Mouse (Mus musculus) kidney, embryonic 15.5 days (tissue): Measurements from ENCODE around the gene Agpat1. TPM values are rescaled to one million over a fixed set of nuclear protein-coding genes. Genes with fewer than 3 reads are reported as not detected.
A peak's percentile ranks its signal among the peaks of the same experiment; 100 is the strongest.

ENCODE experiments used
- ATAC-seq: fragments of 200-750 bp; cut with Nextera tagmentation; replicated peaks from 2 replicates; pipeline ENCODE4 v1.8.0; 2017; ENCODE audit warnings: moderate TSS enrichment; ENCODE audit not compliant: low FRiP score
- H3K27ac ChIP-seq: fragments of 300-500 bp; sonication (generic); 2 replicates; pipeline ENCODE4 v1.5.1; 2015; ENCODE audit warnings: mild to moderate bottlenecking, inconsistent platforms
- H3K27me3 ChIP-seq: fragments of 300-500 bp; sonication (generic); 2 replicates; pipeline ENCODE4 v1.6.1; 2015; ENCODE audit warnings: inconsistent platforms
- H3K36me3 ChIP-seq: fragments of 300-500 bp; sonication (generic); 2 replicates; pipeline ENCODE4 v1.6.1; 2015; ENCODE audit warnings: inconsistent platforms
- H3K4me1 ChIP-seq: fragments of 300-500 bp; sonication (generic); 2 replicates; pipeline ENCODE4 v1.6.1; 2015; ENCODE audit warnings: inconsistent platforms
- H3K4me2 ChIP-seq: fragments of 300-500 bp; sonication (generic); 2 replicates; pipeline ENCODE4 v1.6.1; 2015; ENCODE audit warnings: moderate library complexity, mild to moderate bottlenecking, inconsistent platforms
- H3K4me3 ChIP-seq: fragments of 300-500 bp; sonication (generic); replicated peaks from 2 replicates; pipeline ENCODE4 v1.5.1; 2015; ENCODE audit warnings: mild to moderate bottlenecking, inconsistent platforms
- H3K9ac ChIP-seq: fragments of 300-500 bp; sonication (generic); 2 replicates; pipeline ENCODE4 v1.6.1; 2015; ENCODE audit warnings: mild to moderate bottlenecking, inconsistent platforms
- H3K9me3 ChIP-seq: fragments of 300-500 bp; sonication (generic); replicated peaks from 2 replicates; pipeline ENCODE4 v1.6.1; 2016; ENCODE audit warnings: inconsistent platforms
- WGBS: fragments of 180-500 bp; shearing (Covaris S2); methylation state at CpG from one replicate; pipeline ENCODE4 v1.1.7; 2015; ENCODE audit warnings: mixed read lengths; 5-methylcytosine and 5-hydroxymethylcytosine counted together
- polyA plus RNA-seq: library from polyadenylated mRNA; unstranded; fragments of >200 nt; fragmentation: Nextera tagmentation; extraction: Ambion mirVana; gene quantifications from 2 replicates; pipeline ENCODE4 v1.2.1, GENCODE M21; 2015

Gene Agpat1
- polyA plus RNA-seq, 1 experiment from 2014 or later: 72.2 TPM

DNA sequence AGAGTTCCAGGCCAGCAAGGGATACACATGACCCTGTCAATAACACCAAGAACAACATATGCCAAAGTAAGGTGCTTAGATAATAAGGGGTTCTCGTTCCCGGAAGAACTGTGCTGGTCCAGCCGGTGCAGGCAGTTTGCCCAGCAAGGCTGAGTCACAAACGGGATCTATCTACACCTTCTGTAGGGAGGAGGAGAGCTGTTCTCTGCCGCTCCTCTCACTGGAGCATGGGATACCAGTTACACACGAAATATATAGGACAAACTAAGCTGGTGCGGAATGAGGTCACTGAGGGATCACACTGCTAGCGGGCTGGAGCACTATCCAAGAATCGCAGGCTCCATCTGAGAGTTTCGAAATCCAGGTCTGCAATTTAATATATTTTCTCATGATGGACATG lies 39.9 kb downstream of the Agpat1 start:
- 81% methylated on average over 10 of the region's 10 CpGs for WGBS
- no peaks in the 10 kb centered on the region for H3K27me3 ChIP-seq

DNA sequence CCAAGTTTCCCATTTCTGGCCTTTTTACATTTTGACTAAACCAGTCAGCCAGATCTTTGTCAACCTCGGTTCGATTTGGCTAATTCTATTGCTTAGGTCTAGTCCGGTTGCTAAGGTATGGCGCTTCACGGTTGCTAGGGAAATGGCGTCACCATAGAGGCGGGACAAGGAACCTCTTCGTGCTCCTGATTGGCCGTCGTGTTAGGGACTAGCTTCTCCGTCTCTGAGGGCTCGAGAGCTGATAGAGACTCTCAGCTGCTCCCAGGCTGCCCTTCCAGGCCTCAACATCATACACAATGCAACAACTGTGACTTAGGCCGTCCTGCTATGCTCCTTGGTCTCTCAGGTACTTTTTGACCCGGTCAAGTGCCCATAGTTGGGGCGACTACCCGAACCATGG lies 40.5 kb downstream of the Agpat1 start, which contains the start of gene Fkbpl:
Gene Fkbpl (plus strand): TSS at position 157 of the 400 bp plus-strand sequence.
- ATAC-seq: peak; percentile 74
- WGBS: under 1% methylated on average over 16 of the region's 16 CpGs

More for the DNA sequence above, 39.9 kb downstream of the Agpat1 start:
- Histone ChIP-seq H3K4me3 (no peak overlapping the region), H3K27ac (no peak overlapping the region), H3K9me3 (no peaks in the 10 kb centered on the region), H3K9ac (no peak overlapping the region), H3K4me2 (no peak overlapping the region), H3K4me1 (peaks cover 49% of the 10 kb centered on the region), H3K36me3 (peaks cover 2% of the 10 kb centered on the region)
- no peak for ATAC-seq

DNA sequence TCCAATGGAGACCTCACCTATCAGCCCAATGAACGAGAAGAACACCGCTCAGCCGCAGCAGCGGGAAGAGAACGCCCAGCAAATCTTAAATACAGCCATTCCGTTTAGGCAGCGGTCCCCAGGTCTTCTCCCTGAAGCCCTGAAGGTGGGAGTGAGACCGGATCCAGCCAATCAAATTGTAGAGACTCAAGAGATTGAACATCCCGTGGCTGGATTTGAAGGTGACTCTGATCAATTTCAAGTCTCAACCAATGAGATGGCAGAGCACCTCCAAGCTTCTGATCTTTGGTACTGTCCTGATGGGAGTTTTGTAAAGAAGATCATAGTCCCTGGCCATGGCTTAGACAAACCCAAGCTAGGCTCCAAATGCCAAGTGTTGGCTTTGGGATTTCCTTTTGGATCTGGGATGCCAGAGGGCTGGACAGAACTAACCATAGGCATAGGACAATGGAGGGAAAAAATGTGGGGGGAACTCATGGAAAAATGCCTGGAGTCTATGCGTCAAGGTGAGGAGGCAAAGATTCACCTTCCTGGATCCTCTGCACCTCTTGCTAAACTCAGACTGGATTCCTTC lies 41.3 kb downstream of the Agpat1 start:
- no peak for ATAC-seq
- Histone ChIP-seq H3K9ac (peak overlapping the region; percentile 63), H3K4me2 (peak overlapping the region; percentile 73), H3K9me3 (no peaks in the 10 kb centered on the region), H3K4me3 (peak overlapping the region; percentile 59), H3K36me3 (peaks cover 16% of the 10 kb centered on the region), H3K27me3 (no peaks in the 10 kb centered on the region), H3K4me1 (peaks cover 51% of the 10 kb centered on the region), H3K27ac (peak overlapping the region; percentile 75; the same call in 1 of the 2 replicates)
- WGBS: 42% methylated on average over 10 of the region's 10 CpGs

More for the DNA sequence above, 40.5 kb downstream of the Agpat1 start, which contains the start of gene Fkbpl:
- Histone ChIP-seq H3K4me1 (peaks cover 51% of the 10 kb centered on the region), H3K4me3 (peak within 1 kb of the TSS; percentile 59), H3K9ac (peak within 1 kb of the TSS; percentile 63), H3K27ac (peak within 1 kb of the TSS; percentile 75), H3K36me3 (peaks cover 8% of the 10 kb centered on the region), H3K27me3 (no peaks in the 10 kb centered on the region), H3K9me3 (no peaks in the 10 kb centered on the region), H3K4me2 (peak within 1 kb of the TSS; percentile 73)

DNA sequence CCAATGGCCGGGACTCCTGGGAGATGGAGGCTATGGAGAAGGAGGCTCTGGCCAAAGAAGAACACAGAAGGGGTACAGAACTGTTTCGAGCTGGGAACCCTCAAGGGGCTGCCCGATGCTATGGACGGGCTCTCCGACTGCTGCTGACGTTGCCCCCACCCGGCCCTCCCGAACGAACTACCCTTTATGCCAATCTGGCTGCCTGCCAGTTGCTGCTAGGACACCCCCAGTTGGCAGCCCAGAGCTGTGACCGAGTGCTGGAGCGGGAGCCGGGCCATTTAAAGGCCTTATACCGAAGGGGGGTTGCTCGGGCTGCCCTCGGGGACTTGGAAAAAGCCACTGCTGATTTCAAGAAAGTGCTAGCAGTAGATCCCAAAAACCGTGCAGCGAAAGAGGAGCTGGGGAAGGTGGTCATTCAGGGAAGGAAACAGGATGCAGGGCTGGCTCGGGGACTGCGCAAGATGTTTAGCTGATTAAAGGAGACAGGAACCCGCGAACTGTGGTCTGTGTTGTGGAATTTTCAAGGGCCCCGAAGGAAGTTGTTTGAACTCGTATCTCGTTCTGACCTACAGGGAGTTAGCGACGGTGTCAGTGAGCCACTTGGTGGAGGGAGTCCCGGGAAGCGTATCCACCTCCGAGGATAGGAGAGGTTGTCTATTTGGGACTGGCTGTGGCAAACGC lies 41.9 kb downstream of the Agpat1 start:
- H3K36me3 ChIP-seq: peaks cover 22% of the 10 kb centered on the region
- H3K4me1 ChIP-seq: peaks cover 47% of the 10 kb centered on the region
- ATAC-seq: no peak
- peak overlapping the region; percentile 0; the same call in 1 of the 2 replicates for H3K27ac ChIP-seq
- 90% methylated on average over 30 of the region's 30 CpGs for WGBS
- H3K4me2 ChIP-seq: peak overlapping the region; percentile 73
- H3K27me3 ChIP-seq: no peaks in the 10 kb centered on the region
- H3K9ac ChIP-seq: no peak overlapping the region
- no peaks in the 10 kb centered on the region for H3K9me3 ChIP-seq
- H3K4me3 ChIP-seq: peak overlapping the region; percentile 85; the same call in 1 of the 2 replicates

DNA sequence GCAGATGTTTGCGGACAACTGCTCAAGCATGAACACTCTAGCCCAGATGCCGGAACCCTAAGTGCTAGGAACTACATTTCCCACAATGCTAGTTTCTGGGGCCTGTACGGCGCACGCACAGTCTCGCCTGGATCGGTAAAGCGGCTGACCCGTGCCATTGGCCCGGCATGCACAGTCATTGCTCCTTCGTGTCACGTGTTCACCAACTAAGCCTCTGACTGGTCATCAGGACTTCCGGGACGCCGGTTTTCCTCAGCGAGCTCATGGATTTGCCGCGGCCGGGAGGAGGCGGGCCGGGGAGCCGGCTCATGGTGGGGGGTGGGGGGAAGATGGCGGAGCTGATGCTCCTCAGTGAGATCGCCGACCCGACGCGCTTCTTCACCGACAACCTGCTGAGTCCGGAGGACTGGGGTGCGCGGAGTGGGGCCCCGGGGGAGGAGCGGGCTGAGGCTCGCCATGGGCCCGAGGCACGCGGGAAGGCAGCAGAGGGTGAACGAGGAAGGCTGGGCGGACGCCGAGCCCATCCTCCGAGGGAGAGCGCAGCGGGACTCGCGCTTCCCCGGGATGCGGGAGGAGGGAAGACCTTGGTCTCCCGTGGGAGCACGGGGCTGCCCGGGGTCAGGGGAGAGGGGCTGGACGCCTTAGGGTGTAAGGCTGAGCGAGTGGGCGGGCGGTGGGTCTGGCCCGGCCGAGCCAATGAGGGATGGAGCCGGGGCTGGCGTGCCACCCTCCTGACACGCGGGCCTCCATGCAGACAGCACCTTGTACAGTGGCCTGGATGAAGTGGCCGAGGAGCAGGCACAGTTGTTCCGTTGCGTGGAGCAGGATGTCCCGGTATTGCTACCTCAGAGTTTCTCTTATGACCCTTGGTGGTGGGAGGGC lies 43.1 kb downstream of the Agpat1 start, which contains the start of gene Atf6b:
Gene Atf6b (plus strand): TSS at position 241 of the 882 bp plus-strand sequence.
- Histone ChIP-seq H3K27ac (peak within 1 kb of the TSS; percentile 70), H3K27me3 (no peaks in the 10 kb centered on the region), H3K36me3 (peaks cover 33% of the 10 kb centered on the region), H3K4me2 (peak within 1 kb of the TSS; percentile 84), H3K4me1 (peaks cover 41% of the 10 kb centered on the region), H3K9ac (peak within 1 kb of the TSS; percentile 84), H3K4me3 (peak within 1 kb of the TSS; percentile 85), H3K9me3 (no peaks in the 10 kb centered on the region)
- ATAC-seq: peak; percentile 97
- under 1% methylated on average over 66 of the region's 66 CpGs for WGBS

DNA sequence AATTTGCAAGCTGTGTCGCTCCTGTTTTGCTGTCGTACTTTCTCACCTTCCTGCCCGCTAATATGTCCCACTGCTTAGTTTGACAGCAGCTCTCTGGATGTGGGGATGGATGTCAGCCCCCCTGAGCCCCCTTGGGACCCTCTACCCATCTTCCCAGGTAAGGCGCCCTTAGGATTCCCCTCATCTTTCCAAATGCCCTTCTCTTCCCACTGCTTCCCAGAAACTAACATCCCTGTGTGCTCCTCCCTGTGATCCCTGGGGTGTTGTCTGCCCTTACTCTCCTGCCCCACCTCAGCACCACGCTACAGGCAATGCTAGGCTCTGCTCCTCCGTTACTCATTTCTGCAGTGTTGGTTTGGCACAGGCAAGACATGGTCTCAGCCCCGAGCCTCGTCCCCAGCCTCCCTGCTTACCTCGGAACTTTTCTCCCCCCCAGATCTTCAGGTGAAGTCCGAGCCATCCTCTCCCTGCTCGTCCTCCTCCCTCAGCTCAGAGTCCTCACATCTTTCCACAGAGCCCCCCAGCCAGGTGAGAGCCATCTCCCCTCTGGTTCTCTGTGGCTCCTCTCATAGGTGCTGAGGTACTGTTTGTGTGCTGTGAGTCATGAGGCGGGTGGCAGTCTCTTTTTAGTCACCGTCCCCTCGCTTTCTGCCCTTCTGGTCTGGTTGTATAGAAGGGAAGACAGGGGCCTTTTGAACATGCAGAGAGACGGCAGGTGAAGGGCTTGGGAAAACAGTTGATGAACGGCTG lies 44.3 kb downstream of the Agpat1 start:
- Histone ChIP-seq H3K4me2 (peak overlapping the region; percentile 84), H3K9me3 (no peaks in the 10 kb centered on the region), H3K9ac (peak overlapping the region; percentile 84; the same call in 1 of the 2 replicates), H3K4me3 (peak overlapping the region; percentile 85), H3K27me3 (no peaks in the 10 kb centered on the region), H3K4me1 (peaks cover 41% of the 10 kb centered on the region), H3K27ac (no peak overlapping the region), H3K36me3 (peaks cover 44% of the 10 kb centered on the region)
- WGBS: 76% methylated on average over 16 of the region's 16 CpGs
- ATAC-seq: no peak

DNA sequence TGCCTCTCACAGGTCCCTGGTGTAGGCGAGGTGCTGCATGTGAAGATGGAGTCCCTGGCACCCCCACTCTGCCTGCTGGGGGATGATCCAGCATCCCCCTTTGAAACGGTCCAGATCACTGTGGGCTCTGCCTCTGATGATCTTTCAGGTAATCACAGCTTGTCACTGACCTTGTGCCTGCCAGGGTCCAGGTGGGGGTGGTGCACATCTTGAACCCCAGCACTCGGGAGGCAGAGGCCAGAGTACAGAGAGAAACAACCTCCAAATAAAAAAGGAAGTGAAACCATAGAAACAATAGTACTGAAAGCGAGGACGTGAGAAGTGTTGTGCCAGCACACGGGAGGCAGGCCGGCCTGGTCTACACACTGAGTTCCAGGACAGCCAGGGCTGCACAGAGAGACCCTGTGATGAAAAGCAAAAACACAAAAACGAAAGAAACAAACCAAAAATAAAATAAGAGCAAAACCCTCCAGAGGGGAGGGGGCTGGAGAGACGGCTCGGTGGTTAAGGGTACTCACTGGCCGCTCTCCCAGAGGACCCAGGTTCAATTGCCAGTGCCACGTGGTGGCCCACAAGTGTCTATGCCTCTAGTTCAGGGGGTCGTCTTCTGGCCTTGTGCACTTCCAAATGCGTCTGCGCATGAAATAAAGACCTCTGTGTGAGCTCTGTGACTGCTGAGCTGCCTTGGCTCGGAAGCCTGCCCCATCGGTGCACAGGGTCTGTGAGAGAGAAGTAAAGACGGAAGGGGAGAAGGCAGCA lies 45.2 kb downstream of the Agpat1 start:
- H3K4me3 ChIP-seq: no peak overlapping the region
- H3K27ac ChIP-seq: no peak overlapping the region
- peaks cover 40% of the 10 kb centered on the region for H3K4me1 ChIP-seq
- H3K9me3 ChIP-seq: no peaks in the 10 kb centered on the region
- H3K36me3 ChIP-seq: peaks cover 54% of the 10 kb centered on the region
- no peaks in the 10 kb centered on the region for H3K27me3 ChIP-seq
- no peak for ATAC-seq
- WGBS: 91% methylated on average over 18 of the region's 18 CpGs
- no peak overlapping the region for H3K4me2 ChIP-seq
- no peak overlapping the region for H3K9ac ChIP-seq

DNA sequence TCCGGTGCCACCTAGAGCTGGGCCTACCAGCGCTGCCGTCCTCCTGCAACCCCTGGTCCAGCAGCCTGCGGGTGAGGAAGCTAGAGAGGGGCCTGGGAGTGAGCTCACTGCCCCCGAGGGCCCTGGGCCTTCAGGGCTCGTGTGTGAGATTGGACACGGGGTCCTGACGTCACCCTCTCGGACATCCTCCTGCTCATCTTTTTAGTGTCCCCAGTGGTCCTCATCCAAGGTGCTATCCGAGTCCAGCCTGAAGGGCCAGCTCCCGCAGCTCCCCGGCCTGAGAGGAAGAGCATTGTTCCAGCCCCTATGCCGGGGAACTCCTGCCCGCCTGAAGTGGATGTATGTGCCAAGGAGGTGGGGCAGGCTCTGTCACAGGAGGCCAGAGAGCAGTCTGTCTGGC lies 46.7 kb downstream of the Agpat1 start:
- no peak for ATAC-seq
- peaks cover 59% of the 10 kb centered on the region for H3K36me3 ChIP-seq

DNA sequence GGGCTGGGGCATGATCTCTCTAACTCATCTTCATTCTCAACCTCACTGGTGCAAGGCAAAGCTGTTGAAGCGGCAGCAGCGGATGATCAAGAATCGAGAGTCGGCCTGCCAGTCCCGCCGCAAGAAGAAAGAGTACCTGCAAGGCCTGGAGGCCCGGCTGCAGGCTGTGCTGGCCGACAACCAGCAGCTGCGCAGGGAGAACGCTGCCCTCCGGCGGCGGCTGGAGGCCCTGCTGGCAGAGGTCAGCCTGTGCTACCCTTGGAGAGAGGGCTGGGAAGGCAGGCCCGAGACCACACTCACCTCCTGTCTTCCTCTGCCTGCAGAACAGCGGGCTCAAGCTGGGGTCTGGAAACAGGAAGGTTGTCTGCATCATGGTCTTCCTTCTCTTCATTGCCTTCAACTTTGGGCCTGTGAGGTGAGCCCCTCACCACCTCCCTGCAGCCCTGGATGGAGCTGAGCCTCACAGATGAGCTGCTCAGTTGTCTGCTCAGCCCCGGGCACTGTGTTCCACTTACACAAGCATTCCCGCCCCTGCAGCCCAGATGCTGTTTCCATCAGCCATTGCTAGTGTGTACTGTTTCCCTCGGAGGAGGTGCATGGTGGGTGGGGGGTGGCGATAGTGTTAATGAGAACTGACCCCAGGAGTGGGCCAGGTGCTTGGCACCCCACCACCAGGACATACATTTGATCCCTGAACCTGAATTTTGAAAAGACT lies 47.6 kb downstream of the Agpat1 start:
- Histone ChIP-seq H3K27ac (no peak overlapping the region), H3K4me3 (no peak overlapping the region), H3K4me1 (peaks cover 44% of the 10 kb centered on the region), H3K9me3 (no peaks in the 10 kb centered on the region), H3K4me2 (no peak overlapping the region), H3K36me3 (peaks cover 59% of the 10 kb centered on the region), H3K9ac (no peak overlapping the region), H3K27me3 (no peaks in the 10 kb centered on the region)
- 49% methylated on average over 19 of the region's 19 CpGs for WGBS
- ATAC-seq: no peak

More for the DNA sequence above, 46.7 kb downstream of the Agpat1 start:
- Histone ChIP-seq H3K9me3 (no peaks in the 10 kb centered on the region), H3K4me2 (no peak overlapping the region), H3K4me1 (peaks cover 44% of the 10 kb centered on the region), H3K27me3 (no peaks in the 10 kb centered on the region), H3K27ac (no peak overlapping the region), H3K9ac (no peak overlapping the region), H3K4me3 (no peak overlapping the region)
- 90% methylated on average over 14 of the region's 14 CpGs for WGBS

DNA sequence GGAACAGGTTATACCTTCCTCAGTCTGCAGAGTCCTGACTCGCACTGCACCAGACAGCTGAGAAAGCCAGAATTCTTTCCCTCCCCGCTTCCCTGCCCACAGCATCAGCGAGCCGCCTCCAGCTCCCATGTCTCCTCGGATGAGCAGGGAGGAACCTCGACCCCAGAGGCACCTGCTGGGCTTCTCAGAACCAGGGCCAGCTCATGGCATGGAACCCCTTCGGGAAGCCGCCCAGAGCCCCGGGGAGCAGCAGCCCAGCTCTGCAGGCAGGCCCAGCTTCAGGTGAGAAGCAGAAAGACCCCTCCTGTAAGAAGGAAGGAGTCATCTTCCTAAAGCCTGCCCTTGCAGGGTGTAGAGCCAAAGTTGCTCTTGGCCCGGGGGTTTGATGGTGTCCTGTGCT lies 48.5 kb downstream of the Agpat1 start:
- WGBS: 87% methylated on average over 10 of the region's 10 CpGs
- Histone ChIP-seq H3K9me3 (no peaks in the 10 kb centered on the region), H3K4me1 (peaks cover 42% of the 10 kb centered on the region), H3K27me3 (0 out of 2 replicates have a peak, but pooled peaks cover 3% of the 10 kb centered on the region), H3K4me3 (no peak overlapping the region), H3K36me3 (peaks cover 59% of the 10 kb centered on the region), H3K27ac (no peak overlapping the region), H3K9ac (no peak overlapping the region), H3K4me2 (no peak overlapping the region)
- ATAC-seq: no peak
